Mouse (Mus musculus) heart, adult 8-10 months (tissue): ENCODE measurements at regions not wholly inside any gene's neighbourhood (a gene's known extent, or its start where the extent isn't known, plus 50 kb on each side); places are given as distances from the start of the nearest gene placed in this dataset.

ENCODE experiments used
- DNase-seq: peaks from one replicate; pipeline ENCODE4 v3.0.0; 2022; ENCODE audit warnings: low spot score

DNA sequence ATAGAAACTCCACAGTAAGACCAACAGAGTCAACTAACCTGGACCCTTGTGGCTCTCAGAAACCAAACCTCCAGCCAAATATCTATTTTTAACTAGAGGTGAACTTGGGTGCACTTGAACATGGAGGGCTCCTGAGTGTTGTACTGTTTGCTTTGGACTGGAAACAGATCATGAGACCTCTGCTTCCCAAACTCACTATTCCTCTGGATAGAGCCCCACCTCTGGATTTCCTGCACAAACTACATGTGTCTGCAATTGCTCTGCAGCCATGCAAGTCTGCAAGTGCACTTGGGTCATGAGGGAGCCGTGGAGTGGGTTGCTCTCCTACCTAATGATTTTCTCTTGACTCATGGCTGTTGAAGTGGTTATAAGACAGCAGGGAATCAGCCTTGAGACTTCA is 759.9 kb upstream of the Fam160b2 start:
- DNase-seq, result peak; percentile 20

DNA sequence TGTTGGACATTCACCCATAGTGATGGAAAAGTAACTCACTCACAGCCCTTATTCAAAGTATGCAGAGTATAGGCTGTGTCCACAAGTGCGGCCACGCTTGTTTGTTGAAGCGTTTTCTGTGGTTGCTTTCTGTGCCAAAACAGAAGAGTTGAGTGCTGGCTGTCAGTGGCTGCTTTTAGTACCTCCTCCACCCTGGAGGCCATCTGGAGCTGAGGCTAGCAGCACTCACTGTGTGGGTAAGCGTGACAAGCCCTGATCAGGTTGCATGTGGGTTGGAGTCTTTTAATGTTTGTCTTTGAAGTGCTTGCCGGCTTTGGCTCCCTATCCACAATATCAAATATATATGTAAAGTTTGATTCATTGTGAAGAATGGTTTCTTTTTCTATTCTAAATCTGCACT is 738.6 kb upstream of the Fam160b2 start:
- DNase-seq, result no peak

DNA sequence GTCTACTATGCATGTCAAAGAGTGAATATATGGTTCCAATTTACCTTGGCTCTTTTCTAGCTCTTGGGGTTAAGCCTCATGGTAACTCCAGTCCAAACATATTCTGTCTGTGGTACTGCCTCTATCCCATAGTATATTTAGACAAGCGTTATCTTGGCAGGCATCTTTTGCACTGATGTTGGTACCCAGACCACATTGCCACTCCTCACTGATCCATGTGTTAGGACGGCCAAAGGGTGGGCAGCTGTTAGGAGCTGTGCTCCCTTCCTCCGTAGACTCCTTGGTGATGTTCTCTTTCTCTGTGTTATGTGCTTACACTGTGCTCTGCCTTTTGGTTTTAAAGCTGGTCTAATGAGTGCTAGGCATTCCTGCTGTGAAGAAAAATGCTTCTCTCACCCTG is 737.3 kb upstream of the Fam160b2 start:
- no peak for DNase-seq

DNA sequence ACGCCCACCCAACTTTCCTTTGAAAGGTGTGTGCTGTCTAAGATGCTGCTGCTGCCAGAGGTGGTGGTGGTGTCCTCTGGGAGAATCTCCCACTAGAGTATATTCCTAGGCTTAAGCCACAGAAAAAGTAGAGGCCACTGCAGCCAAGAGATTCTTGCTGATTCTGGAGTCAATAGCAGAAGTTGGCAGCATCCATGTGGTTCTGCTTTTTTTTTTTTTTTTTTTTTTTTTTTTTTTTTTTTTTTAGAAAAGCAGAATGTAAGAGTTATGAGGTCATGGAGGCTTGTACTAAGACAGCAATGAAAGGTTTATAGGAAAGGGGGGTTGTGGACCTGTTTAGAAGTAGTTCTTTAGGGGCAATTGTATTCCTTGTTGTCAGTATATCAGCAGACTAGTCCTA is 734.4 kb upstream of the Fam160b2 start:
- DNase-seq, result no peak

GRCm38 (mm10) chr14:71329862-71330630 is 730.4 kb upstream of the Fam160b2 start:
- no peak for DNase-seq

DNA sequence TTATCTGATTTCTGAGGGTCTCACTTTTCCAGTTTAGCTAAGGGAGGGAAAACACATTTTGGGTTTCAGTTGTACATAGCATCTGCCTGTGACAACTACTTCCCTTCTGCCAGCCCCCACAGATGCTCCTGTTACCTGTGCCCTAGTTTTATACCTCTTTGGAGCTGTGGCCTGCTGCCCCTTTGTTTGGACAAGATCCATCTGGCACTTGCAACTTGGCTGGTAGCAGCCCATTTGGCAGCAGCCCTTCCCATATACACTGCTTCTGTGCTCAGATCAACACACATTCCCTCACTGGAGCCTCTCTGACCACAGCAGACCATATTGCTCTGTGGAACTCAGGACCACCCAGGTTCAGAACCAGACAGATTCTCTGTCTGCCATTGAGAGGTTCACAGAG is 728.0 kb upstream of the Fam160b2 start:
- no peak for DNase-seq

- DNase-seq, result no peak
These were observed 727.0 kb upstream of the Fam160b2 start for GRCm38 (mm10) chr14:71326521-71327105.

DNA sequence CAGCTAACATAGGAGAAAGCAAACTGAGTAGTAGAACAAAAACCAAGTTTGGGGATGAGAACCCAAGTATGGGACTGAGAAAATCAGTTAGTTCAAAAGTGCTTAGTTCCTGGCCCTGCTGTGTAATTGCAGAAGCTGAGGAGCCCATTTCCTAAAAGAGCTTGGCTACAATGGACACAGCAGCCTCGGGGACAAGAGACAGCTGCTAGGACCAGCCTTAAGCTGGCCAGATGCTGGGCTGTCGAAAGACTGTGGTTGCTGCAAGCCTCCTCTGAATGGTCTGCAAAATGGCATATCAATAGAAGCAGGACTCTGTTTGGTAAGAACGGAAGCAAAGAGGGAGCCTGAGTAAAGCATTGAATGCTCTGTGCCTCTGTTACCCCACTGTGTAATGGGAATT is 715.6 kb upstream of the Fam160b2 start:
- no peak for DNase-seq

GRCm38 (mm10) chr14:71299755-71300154 is 700.1 kb upstream of the Fam160b2 start:
- no peak for DNase-seq

- no peak for DNase-seq
These were observed 681.9 kb upstream of the Fam160b2 start for GRCm38 (mm10) chr14:71281568-71281967.

- DNase-seq, result no peak
These were observed 676.7 kb upstream of the Fam160b2 start for GRCm38 (mm10) chr14:71276309-71276791.

DNA sequence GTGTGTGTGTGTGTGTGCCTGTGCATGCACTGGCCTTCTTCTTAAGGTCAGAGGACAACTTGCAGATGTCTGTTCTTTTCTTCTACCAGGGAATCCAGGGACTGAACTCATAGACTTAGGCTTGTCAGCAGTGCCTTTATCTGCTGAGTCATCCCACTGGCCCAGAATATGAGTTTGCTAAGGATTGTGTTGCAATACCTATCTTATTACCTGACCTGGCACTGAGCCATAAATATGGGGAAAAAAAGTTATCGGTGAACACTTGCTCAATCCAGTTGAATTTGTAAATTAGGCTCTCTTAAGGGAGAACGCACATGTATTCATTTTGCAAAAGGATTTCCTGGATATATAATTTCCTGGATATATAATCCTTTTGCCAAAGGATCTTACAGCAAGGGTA is 672.8 kb upstream of the Fam160b2 start:
- DNase-seq, result no peak

- no peak for DNase-seq
These were observed 658.0 kb upstream of the Fam160b2 start for GRCm38 (mm10) chr14:71257650-71258049.

- DNase-seq, result no peak
These were observed 654.6 kb upstream of the Fam160b2 start for GRCm38 (mm10) chr14:71254207-71254606.

DNA sequence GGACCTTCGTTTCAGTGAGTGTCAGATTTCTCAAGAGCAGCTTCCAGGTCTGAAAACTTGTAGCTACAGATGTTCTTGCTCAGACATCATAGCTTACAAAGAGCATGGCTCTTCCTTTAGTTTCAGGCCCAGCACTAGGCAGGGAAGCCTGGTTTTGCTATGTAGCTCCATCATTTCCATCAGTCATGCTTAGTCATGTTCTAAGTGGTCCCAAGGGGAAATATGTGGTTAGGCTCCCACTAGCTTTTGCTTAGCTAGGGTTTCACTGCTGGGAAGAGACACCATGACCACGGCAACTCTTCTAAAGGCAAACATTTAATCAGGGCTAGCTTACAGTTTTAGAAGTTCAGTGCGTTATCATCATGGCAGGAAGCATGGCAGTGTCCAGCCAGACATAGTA is 652.5 kb upstream of the Fam160b2 start:
- DNase-seq, result no peak

DNA sequence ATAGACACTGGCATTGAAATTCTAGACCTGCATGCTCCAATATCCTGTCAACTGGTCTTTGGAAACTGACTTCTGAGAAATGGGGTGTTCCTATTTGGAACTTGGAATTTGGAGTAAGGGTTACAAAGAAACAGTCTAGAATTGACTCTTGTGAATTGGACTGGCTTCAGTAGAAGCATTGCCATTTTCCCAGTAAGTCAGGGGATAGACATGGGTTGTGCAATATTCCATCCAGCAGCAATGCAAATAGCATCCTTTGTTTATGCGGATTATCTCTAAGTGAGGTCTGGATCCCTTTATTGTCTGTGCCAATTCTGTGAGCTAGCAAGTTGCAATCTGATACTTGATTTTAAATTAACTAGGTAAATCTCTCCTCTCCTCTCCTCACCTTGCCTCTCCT is 651.5 kb upstream of the Fam160b2 start:
- no peak for DNase-seq

DNA sequence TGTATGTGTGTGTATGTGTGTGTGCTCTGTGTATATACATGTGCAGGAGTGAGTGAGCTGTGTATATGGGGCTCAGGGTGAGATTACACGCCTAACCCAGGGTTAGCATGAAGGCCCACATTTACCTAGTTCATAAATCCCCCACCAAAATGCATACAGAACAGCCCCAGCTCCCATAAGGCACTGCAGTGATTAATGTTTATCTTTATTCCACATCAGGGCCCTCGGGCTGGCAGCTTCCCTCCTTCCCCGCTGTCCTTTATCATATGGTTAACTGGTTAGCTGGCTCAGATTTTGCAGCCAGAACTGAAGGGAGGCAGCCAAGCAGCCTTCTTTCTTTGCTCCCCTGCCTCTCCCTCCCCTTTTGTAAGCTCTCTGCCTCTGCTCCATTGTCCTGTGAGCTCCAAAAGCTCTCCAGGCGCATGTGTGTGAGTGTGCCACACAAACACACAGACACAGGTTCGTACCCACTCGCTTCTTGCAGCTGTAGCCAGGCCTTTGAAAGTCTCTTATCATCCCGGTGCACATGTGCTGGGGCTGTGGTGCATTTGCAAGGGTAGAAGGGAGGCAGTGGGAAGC is 649.8 kb upstream of the Fam160b2 start:
- DNase-seq, result no peak

GRCm38 (mm10) chr14:71248534-71248933 is 648.9 kb upstream of the Fam160b2 start:
- DNase-seq, result no peak

- DNase-seq, result no peak
These were observed 642.2 kb upstream of the Fam160b2 start for GRCm38 (mm10) chr14:71241655-71242390.

- no peak for DNase-seq
These were observed 636.6 kb upstream of the Fam160b2 start for GRCm38 (mm10) chr14:71236192-71236591.

DNA sequence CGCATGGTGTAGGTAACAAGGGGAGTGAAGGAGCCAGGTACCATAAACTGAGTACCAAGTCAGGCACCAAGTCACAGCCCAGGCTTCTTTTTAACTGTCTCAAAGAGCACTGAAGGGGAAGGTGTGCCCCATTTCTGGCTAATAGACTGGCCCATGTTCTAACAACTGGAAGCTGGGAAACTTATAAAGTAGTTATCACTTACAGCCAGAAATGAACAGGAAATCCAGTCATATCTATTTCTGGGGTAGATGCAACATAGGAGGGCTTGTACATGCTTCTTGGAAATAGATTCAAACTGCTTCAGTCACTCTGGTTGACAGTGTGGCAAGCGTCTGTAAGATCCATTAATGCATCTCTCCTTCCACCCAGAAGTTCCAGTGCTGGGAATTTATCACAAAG is 635.3 kb upstream of the Fam160b2 start:
- DNase-seq, result no peak

DNA sequence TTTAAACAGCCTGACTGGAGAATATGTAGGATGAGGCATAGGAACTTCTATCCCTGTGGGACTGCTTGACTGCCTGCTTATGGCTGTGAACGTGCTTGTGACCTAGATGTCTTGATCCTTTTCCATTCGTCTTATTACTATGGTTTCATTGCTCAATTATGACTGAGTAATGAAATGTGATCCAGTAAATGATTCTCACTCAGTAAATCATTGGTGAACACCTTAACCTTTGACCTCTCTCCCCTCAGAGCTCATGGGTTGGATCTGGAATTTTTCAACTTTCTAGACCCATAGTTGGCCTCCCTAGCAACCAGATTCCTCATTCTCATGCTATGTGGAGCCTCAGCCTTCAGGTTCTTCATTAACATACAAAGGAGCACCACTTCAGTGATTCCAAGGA is 634.6 kb upstream of the Fam160b2 start:
- no peak for DNase-seq
